Mouse (Mus musculus) lung, postnatal 36 days (tissue): Measurements from ENCODE around the gene Atp2a3.
A peak's percentile ranks its signal among the peaks of the same experiment; 100 is the strongest.

ENCODE experiments used
- DNase-seq: peaks from one replicate; pipeline ENCODE4 v3.0.0; 2022; ENCODE audit warnings: mixed read lengths

Gene Atp2a3

GRCm38 (mm10) chr11:72955339-72955974 lies 5.5 kb upstream of the Atp2a3 start:
- DNase-seq: peak; percentile 74

DNA sequence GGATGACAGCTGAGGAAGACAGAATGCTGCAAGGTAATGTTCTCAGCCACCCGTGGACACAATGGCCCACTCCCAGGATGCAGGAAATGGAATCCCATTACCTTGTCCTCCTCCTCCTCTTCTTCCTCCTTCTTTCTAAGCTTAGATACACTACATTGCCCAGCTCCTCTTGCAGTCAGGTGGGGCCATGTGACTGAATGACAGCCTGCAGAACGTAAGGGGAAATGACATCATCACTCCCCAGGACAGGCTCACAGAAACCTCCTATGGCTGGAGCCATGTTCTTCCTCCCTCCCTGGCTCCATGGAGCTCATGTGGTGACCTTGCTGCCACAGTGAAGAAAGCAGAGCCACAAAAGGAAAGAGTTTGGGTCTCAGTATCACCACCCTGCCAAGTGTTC lies 3.7 kb upstream of the Atp2a3 start:
- no peak for DNase-seq

DNA sequence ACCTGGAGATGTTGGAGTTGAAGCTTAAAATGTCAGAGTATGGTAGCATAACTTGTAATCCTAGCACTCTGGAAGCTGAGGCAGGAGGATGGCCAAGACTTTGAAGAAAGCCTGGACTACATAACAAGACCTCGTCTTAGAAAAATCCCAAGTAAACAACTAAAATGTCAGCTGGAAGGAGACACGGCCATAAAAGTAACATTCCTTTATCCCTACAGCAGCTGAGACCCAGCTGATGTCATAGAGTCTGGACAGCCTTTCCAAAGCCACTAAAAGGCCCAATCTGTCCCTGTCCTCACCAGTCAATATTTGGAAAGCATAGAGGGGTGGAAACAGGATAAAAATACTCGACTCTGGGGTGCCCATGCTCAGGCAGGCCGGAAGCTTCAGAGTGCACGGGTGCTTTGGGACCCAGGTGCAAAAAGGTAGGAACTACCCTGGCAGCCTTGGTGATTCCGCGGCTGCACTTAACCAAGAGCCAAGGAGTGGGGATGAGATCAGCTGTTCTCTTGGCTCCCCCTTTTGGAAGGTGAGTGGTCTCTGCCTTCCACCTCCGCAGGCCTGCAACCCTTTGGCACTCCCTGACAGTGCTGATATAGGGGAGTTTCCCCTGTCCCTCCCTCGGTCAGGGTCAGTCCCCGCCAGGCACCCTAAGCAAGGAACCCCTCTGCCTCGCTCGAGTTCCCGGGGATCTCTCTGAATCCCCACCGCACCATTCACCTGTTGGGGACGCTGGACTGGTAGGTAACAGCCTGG lies 867 bp upstream of the Atp2a3 start:
- DNase-seq: peak; percentile 32

DNA sequence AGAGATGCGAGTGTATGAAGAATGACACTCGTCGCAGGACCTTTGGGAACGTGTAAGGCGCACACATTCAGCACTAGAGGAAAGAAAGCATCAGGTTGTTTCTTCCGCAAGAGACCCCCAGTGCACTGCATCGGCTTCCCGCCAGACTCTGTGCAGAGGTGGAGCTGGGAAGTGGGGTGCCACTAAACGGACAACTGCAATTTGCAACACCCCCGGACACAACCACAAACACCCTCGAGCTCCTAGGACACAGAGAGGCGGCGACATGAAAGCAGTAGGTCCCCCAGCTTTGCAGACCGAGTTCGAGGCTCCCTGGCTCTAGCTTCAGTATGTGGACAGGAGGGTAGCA lies 272 bp upstream of the Atp2a3 start:
- no peak for DNase-seq

DNA sequence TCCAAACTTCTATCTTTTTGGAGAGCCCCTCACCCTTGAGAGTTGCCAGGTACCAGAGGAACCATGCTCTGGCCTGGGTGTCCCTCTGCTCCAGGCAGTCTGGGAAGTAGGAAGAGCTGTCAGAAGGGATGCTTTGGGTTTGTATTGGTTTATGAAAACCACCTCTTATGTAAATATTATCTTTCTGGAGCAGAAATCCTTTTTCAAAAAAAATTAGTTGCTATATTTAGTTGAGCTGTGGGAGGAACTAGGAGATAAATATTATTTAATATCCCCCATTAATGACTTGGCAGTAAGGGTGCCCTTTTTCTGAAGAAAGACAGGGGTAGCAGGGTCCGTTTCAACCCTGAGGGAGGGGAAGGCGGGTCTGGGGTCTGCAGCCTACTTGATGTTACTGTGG lies 1.4 kb downstream of the Atp2a3 start:
- DNase-seq: no peak

DNA sequence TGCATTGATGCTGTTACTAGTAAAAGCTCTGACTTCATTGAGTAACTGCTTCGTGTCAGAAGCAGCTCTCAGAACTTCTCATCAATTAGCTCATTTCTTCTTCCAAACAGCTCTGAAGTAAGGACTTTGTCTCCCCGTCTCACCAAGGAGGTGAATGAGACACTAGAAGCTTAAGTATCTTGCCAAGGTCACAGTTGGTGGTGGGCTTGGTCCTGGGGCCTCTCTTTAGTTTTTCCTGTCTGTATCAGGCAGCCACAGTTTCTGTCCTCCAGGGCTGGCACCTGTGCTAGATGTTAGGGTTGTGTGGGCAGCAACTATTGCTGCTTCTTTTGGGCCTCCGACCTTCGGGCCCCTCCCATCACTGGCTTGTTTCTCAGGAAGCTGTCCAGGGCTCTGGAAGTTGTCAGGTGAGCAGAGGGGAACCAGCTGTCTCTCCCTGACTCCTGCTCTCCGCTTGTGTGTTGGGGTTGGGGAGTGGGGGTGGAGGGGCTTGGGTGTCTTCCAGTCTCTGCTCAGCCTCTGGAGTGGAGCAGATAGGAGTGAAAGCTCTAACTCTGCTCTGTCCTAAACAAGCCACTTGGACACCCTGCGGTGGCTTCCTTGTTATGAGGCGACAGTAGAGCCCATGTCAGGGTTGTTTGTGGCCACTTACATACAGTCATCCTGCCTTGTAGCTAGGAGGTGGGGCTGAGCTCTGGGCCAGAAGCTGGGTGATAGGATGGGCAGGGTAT lies 2.3 kb downstream of the Atp2a3 start:
- no peak for DNase-seq

- DNase-seq: no peak
These were observed 2.9 kb downstream of the Atp2a3 start for GRCm38 (mm10) chr11:72963789-72964294.

- DNase-seq: no peak
These were observed 14.1 kb downstream of the Atp2a3 start for GRCm38 (mm10) chr11:72974995-72975503.

DNA sequence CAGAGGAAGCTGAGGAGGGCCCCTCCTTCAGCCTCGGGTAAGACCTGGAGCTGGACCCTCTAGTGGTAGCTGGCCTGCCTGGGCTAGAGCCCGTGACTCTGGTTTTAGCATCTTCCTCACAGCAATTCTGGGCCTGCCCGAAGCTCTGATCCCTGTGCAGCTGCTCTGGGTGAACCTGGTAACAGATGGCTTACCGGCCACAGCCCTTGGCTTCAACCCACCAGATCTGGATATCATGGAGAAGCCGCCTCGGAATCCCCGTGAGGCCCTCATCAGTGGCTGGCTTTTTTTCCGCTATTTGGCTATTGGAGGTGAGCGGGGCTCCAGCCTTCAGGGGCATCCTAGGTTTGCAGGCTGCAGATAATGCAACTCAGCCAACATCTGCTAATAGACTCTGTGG lies 21.5 kb downstream of the Atp2a3 start:
- no peak for DNase-seq

DNA sequence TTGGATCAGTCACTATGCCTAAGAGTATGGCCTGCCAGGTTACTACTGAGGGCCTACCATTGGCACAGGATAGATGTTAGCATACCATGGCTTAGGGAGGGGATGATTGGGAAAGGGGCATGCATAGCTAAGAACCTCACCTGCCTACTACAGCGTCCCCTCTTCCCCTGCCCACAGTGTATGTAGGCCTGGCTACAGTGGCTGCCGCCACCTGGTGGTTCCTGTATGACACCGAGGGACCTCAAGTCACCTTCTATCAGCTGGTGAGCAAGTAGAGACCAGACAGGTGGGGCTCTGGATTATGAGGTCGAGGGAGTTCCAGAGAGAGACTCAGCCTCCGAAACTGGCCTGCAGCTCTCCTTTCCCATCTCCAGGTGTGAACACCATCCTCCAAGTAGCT lies 22.3 kb downstream of the Atp2a3 start:
- peak; percentile 45 for DNase-seq

- DNase-seq: peak; percentile 59
These were observed 25.8 kb downstream of the Atp2a3 start for GRCm38 (mm10) chr11:72986745-72987144.

GRCm38 (mm10) chr11:72987234-72987633 lies 26.3 kb downstream of the Atp2a3 start:
- no peak for DNase-seq

DNA sequence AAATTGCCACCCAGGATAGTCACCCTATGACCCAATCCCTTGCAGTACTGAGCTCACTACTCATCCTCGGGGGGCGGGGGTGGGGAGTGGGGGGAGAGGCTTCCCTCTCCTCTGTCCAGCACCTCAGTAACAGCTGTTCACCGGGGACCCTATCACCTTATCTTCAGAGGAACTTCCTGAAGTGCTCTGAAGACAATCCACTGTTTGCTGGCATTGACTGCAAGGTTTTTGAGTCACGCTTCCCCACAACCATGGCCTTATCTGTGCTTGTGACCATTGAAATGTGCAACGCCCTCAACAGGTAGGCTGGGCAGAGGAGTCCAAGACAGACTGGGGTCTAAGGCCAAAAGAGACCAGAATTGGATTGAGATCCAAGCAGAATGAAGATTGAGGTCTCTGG lies 26.8 kb downstream of the Atp2a3 start:
- DNase-seq: no peak

GRCm38 (mm10) chr11:72989044-72989443 lies 28.1 kb downstream of the Atp2a3 start:
- peak; percentile 44 for DNase-seq

DNA sequence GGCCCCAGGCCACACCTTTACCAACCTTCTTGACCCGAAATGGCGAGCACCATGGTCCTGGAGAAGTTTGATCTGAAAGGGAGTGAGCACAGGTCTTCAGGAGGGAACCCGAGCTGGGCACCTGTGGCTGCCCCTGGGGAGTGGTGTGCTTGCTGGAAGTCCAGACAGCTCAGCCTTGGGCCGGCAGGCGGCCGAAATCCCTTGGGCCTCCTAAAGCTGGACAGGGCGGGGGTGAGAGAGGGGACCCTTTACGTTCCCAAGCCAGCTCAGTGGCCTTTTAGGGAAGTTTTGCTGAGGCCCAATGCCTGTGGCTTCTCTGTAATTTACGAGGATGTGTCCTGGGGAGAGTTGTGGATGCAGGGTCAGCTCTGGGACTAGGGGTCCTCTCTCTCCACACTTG lies 29.7 kb downstream of the Atp2a3 start:
- no peak for DNase-seq

GRCm38 (mm10) chr11:72991961-72992360 lies 31.0 kb downstream of the Atp2a3 start:
- DNase-seq: peak; percentile 48

DNA sequence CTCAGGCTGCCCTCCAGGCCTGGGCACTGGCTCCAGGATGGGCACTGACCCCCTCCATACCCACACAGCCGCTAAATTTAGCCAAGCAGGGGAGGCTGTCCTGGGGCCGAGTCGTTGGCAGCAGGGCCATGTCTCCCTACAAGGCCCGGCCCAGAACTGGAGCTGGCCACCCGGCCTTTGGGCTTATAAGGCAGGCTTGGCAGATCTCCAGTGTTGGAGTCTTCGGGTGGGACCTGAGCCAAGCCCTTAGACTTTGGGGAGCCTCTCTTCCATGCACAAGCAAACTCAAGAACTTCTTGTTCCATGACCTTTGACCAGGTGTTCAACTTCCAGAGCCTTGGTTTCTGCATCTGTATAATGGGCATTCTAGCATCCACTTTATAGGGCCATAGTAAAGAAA lies 35.4 kb downstream of the Atp2a3 start:
- no peak for DNase-seq

GRCm38 (mm10) chr11:72996781-72997180 lies 35.8 kb downstream of the Atp2a3 start:
- no peak for DNase-seq

DNA sequence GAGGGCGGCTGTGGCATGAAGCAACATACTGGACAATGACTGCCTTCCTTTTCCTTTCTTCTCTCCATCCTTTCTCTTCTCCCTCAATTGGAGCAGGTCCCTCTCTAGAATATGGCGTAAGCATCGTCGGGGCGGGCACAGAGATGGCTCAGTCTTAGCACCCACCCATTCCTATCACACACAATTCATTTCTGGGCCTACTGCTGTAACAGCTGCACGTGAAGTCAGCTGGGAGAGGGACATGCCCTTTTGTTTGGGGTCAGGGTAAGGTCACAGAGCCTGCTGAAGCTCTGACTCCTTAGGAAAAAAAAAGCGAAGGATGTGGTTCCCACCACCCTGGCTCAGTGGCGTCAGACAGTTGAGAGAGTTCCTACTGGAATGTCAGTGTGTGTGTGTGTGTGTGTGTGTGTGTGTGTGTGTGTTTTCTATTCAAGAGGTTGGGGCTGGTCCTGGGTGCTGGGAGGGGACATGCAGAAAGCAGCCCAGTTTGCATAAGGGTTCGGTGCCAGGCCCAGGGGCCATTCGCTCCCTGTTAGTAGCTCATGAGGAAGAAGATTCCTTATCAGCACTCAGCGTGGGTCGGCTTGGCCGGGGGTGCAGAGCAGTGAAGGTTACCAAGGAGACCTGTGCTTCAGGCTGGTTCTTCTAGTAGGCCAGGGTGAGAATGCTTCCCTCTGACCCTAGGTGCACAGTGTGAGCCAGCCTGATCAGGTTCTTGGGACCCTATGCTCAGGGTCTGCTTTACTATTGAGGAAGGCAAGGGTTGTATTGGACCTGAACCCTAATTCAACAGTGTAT lies 36.8 kb downstream of the Atp2a3 start:
- no peak for DNase-seq

- DNase-seq: no peak
These were observed 37.8 kb downstream of the Atp2a3 start, which contains the start of gene P2rx1 for GRCm38 (mm10) chr11:72998771-72999170. TSS of gene P2rx1 (plus strand) at chr11:72999103.

- DNase-seq: peak; percentile 87
These were observed 40.1 kb downstream of the Atp2a3 start for GRCm38 (mm10) chr11:73001029-73001428.

DNA sequence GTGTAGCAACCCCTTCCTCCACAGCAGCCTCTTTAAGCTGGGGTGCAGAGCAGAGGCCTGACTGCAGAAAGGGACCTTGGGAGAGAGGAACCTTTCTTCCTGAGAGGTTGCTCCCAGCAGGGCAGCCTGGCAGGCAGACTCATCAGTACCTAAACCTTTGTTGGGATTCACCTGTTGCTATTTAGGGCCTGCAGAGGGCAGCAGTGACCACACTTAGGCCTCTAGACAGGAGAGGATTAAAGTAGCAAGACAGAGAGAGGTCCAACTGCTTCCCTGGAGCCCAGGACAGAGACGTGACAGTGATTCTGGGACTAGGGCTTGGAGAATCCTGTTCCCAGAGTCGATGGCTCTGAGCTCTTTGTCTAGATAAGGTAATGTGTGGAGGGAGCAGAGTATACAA lies 45.4 kb downstream of the Atp2a3 start:
- DNase-seq: peak; percentile 78

DNA sequence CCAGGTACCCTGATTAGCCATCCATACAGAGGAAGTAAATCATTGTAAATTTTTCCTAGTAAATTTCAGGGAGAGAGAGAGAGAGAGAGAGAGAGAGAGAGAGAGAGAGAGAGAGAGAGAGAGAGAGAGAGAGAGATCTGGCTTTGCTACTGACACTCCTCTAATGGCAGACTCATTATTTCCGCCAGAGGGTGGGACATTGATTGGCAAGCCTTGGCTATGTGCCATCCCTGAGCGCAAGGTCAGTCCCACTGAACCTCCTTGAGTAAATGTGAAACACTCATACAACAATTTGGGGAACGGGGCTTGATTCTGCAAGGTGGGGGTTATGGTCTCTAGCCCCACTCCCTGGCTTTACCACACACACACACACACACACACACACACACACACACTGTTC lies 46.1 kb downstream of the Atp2a3 start:
- DNase-seq: no peak
